Mouse (Mus musculus) forebrain, embryonic 15.5 days (tissue): ENCODE data around the gene Gm10382. TPM values are rescaled to one million over a fixed set of nuclear protein-coding genes. Genes with fewer than 3 reads are reported as not detected.

Experiments
- ATAC-seq: fragments of 200-750 bp; cut with Nextera tagmentation; replicated peaks from 2 replicates; pipeline ENCODE4 v1.8.0; 2017; ENCODE audit warnings: mild to moderate bottlenecking, moderate TSS enrichment, moderate library complexity
- H3K27ac ChIP-seq: fragments of 300-500 bp; sonication (generic); replicated peaks from 2 replicates; pipeline ENCODE4 v1.5.1; 2015; ENCODE audit warnings: mild to moderate bottlenecking, inconsistent platforms
- H3K27me3 ChIP-seq: fragments of 300-500 bp; sonication (generic); 2 replicates; pipeline ENCODE4 v1.6.1; 2015; ENCODE audit warnings: inconsistent platforms
- H3K36me3 ChIP-seq: fragments of 300-500 bp; sonication (generic); 2 replicates; pipeline ENCODE4 v1.6.1; 2015; ENCODE audit warnings: mild to moderate bottlenecking, inconsistent platforms
- H3K4me1 ChIP-seq: fragments of 300-500 bp; sonication (generic); 2 replicates; pipeline ENCODE4 v1.6.1; 2015; ENCODE audit warnings: inconsistent platforms
- H3K4me2 ChIP-seq: fragments of 300-500 bp; sonication (generic); replicated peaks from 2 replicates; pipeline ENCODE4 v1.6.1; 2015; ENCODE audit warnings: mild to moderate bottlenecking, inconsistent platforms
- H3K4me3 ChIP-seq: fragments of 300-500 bp; sonication (generic); 2 replicates; pipeline ENCODE4 v1.5.1; 2015; ENCODE audit warnings: mild to moderate bottlenecking, inconsistent platforms
- H3K9ac ChIP-seq: fragments of 300-500 bp; sonication (generic); replicated peaks from 2 replicates; pipeline ENCODE4 v1.6.1; 2015; ENCODE audit warnings: mild to moderate bottlenecking, inconsistent platforms
- H3K9me3 ChIP-seq: fragments of 300-500 bp; sonication (generic); 2 replicates; pipeline ENCODE4 v1.6.1; 2016; ENCODE audit warnings: inconsistent platforms
- WGBS: fragments of 180-500 bp; shearing (Covaris S2); methylation state at CpG from one replicate; pipeline ENCODE4 v1.1.7; 2015; ENCODE audit warnings: mixed read lengths; 5-methylcytosine and 5-hydroxymethylcytosine counted together
- polyA plus RNA-seq: library from polyadenylated mRNA; unstranded; fragments of >200 nt; fragmentation: Nextera tagmentation; extraction: Ambion mirVana; gene quantifications from 2 replicates; pipeline ENCODE4 v1.2.1, GENCODE M21; 2015

Gene Gm10382
- 0.55 TPM in 2 replicates for polyA plus RNA-seq

GRCm38 (mm10) chr5:125389131-125389578, at the start of gene Gm10382:
Gm10382 (plus strand) TSS chr5:125389322.
- under 1% methylated on average over 41 of the region's 41 CpGs for WGBS
- no peaks in the 10 kb centered on the region for H3K27me3 ChIP-seq
- peak; percentile 28 for ATAC-seq
- H3K4me2 ChIP-seq = peak within 1 kb of the TSS; percentile 68
- peak within 1 kb of the TSS; percentile 100 for H3K9ac ChIP-seq
- H3K9me3 ChIP-seq = no peaks in the 10 kb centered on the region
- H3K4me3 ChIP-seq = peak within 1 kb of the TSS; percentile 100
- peak within 1 kb of the TSS; percentile 98 for H3K27ac ChIP-seq
- peaks cover 62% of the 10 kb centered on the region for H3K4me1 ChIP-seq
- H3K36me3 ChIP-seq = peaks cover 18% of the 10 kb centered on the region

- peaks cover 26% of the 10 kb centered on the region for H3K4me1 ChIP-seq
- no peak overlapping the region for H3K27ac ChIP-seq
- ATAC-seq = 0 out of 2 replicates have a peak, but pooled peaks have one; percentile 1
Measured at GRCm38 (mm10) chr5:125339851-125340531, 49.1 kb upstream of the Gm10382 start.

GRCm38 (mm10) chr5:125340547-125341262, 48.4 kb upstream of the Gm10382 start, which contains the start of gene Scarb1:
Scarb1 (minus strand) TSS chr5:125341094.
- no peak within 1 kb of the TSS for H3K27ac ChIP-seq
- peak; percentile 82 for ATAC-seq
- H3K27me3 ChIP-seq = no peaks in the 10 kb centered on the region
- H3K9me3 ChIP-seq = no peaks in the 10 kb centered on the region
- H3K4me1 ChIP-seq = peaks cover 26% of the 10 kb centered on the region
- H3K4me3 ChIP-seq = peak within 1 kb of the TSS; percentile 61
- no peaks in the 10 kb centered on the region for H3K36me3 ChIP-seq
- H3K9ac ChIP-seq = peak within 1 kb of the TSS; percentile 60
- peak within 1 kb of the TSS; percentile 92 for H3K4me2 ChIP-seq
- 0% methylated on average over 42 of the region's 42 CpGs for WGBS

More at GRCm38 (mm10) chr5:125339851-125340531, 49.1 kb upstream of the Gm10382 start:
- H3K36me3 ChIP-seq = no peaks in the 10 kb centered on the region
- peak overlapping the region; percentile 92 for H3K4me2 ChIP-seq
- no peaks in the 10 kb centered on the region for H3K9me3 ChIP-seq
- no peaks in the 10 kb centered on the region for H3K27me3 ChIP-seq
- H3K4me3 ChIP-seq = peak overlapping the region; percentile 61
- 3% methylated on average over 25 of the region's 25 CpGs for WGBS
- H3K9ac ChIP-seq = peak overlapping the region; percentile 60

- Histone ChIP-seq H3K4me1 (peaks cover 26% of the 10 kb centered on the region), H3K9me3 (no peaks in the 10 kb centered on the region), H3K27ac (no peak overlapping the region), H3K36me3 (no peaks in the 10 kb centered on the region), H3K4me3 (peak overlapping the region; percentile 61), H3K27me3 (no peaks in the 10 kb centered on the region), H3K9ac (no peak overlapping the region), H3K4me2 (peak overlapping the region; percentile 92)
- peak; percentile 39; the same call in 1 of the 2 replicates for ATAC-seq
- WGBS = 61% methylated on average over 14 of the region's 14 CpGs
Measured at GRCm38 (mm10) chr5:125341459-125342090, 47.5 kb upstream of the Gm10382 start.

GRCm38 (mm10) chr5:125344296-125344695, 44.8 kb upstream of the Gm10382 start:
- Histone ChIP-seq H3K4me1 (peaks cover 22% of the 10 kb centered on the region), H3K27me3 (no peaks in the 10 kb centered on the region), H3K4me2 (no peak overlapping the region), H3K27ac (no peak overlapping the region), H3K9me3 (no peaks in the 10 kb centered on the region), H3K36me3 (no peaks in the 10 kb centered on the region), H3K9ac (no peak overlapping the region), H3K4me3 (no peak overlapping the region)
- 88% methylated on average over 6 of the region's 6 CpGs for WGBS
- ATAC-seq = no peak

GRCm38 (mm10) chr5:125348067-125348466, 41.1 kb upstream of the Gm10382 start:
- no peak overlapping the region for H3K4me2 ChIP-seq
- H3K4me1 ChIP-seq = no peaks in the 10 kb centered on the region
- no peaks in the 10 kb centered on the region for H3K27me3 ChIP-seq
- no peaks in the 10 kb centered on the region for H3K36me3 ChIP-seq
- no peak overlapping the region for H3K9ac ChIP-seq
- no peak overlapping the region for H3K27ac ChIP-seq
- no peak for ATAC-seq
- no peak overlapping the region for H3K4me3 ChIP-seq
- no peaks in the 10 kb centered on the region for H3K9me3 ChIP-seq
- 71% methylated on average over 7 of the region's 7 CpGs for WGBS

GRCm38 (mm10) chr5:125348487-125348886, 40.6 kb upstream of the Gm10382 start:
- Histone ChIP-seq H3K4me1 (no peaks in the 10 kb centered on the region), H3K27ac (no peak overlapping the region), H3K9me3 (no peaks in the 10 kb centered on the region), H3K4me2 (no peak overlapping the region), H3K27me3 (no peaks in the 10 kb centered on the region), H3K4me3 (no peak overlapping the region), H3K9ac (no peak overlapping the region), H3K36me3 (no peaks in the 10 kb centered on the region)
- 43% methylated on average over 8 of the region's 8 CpGs for WGBS
- no peak for ATAC-seq

GRCm38 (mm10) chr5:125349391-125349790, 39.7 kb upstream of the Gm10382 start:
- Histone ChIP-seq H3K4me3 (no peak overlapping the region), H3K9ac (no peak overlapping the region), H3K36me3 (no peaks in the 10 kb centered on the region), H3K4me2 (no peak overlapping the region), H3K27ac (no peak overlapping the region), H3K4me1 (no peaks in the 10 kb centered on the region), H3K27me3 (no peaks in the 10 kb centered on the region), H3K9me3 (no peaks in the 10 kb centered on the region)
- no peak for ATAC-seq
- WGBS = 71% methylated on average over 3 of the region's 3 CpGs

GRCm38 (mm10) chr5:125351057-125351456, 38.1 kb upstream of the Gm10382 start:
- Histone ChIP-seq H3K4me3 (no peak overlapping the region), H3K27me3 (no peaks in the 10 kb centered on the region), H3K36me3 (no peaks in the 10 kb centered on the region), H3K27ac (no peak overlapping the region), H3K9me3 (no peaks in the 10 kb centered on the region), H3K9ac (no peak overlapping the region), H3K4me2 (no peak overlapping the region), H3K4me1 (no peaks in the 10 kb centered on the region)
- no peak for ATAC-seq
- 76% methylated on average over 8 of the region's 8 CpGs for whole genome bisulfite sequencing

GRCm38 (mm10) chr5:125351939-125352338, 37.2 kb upstream of the Gm10382 start:
- Histone ChIP-seq H3K27me3 (no peaks in the 10 kb centered on the region), H3K4me3 (no peak overlapping the region), H3K4me1 (no peaks in the 10 kb centered on the region), H3K9ac (no peak overlapping the region), H3K27ac (no peak overlapping the region), H3K36me3 (no peaks in the 10 kb centered on the region), H3K9me3 (no peaks in the 10 kb centered on the region), H3K4me2 (no peak overlapping the region)
- ATAC-seq = no peak
- WGBS = 94% methylated on average over 5 of the region's 5 CpGs

- 93% methylated on average over 5 of the region's 5 CpGs for WGBS
- H3K9me3 ChIP-seq = no peaks in the 10 kb centered on the region
- no peak overlapping the region for H3K4me3 ChIP-seq
- H3K27ac ChIP-seq = no peak overlapping the region
- no peak overlapping the region for H3K4me2 ChIP-seq
- H3K9ac ChIP-seq = no peak overlapping the region
- H3K27me3 ChIP-seq = no peaks in the 10 kb centered on the region
- no peaks in the 10 kb centered on the region for H3K4me1 ChIP-seq
- ATAC-seq = no peak
- no peaks in the 10 kb centered on the region for H3K36me3 ChIP-seq
Measured at GRCm38 (mm10) chr5:125352781-125353294, 36.3 kb upstream of the Gm10382 start.
